Mouse (Mus musculus) stomach, embryonic 16.5 days (tissue): ENCODE data around the gene Nanos2. TPM values are rescaled to one million over a fixed set of nuclear protein-coding genes. Genes with fewer than 3 reads are reported as not detected.

Experiments used
- ATAC-seq: fragments of 200-750 bp; cut with Nextera tagmentation; 2 replicates; pipeline ENCODE4 v1.8.0; 2017; ENCODE audit warnings: moderate number of reproducible peaks, moderate TSS enrichment; ENCODE audit not compliant: insufficient read depth, low FRiP score
- H3K27ac ChIP-seq: fragments of 300-500 bp; sonication (generic); 2 replicates; pipeline ENCODE4 v1.5.1; 2014; ENCODE audit warnings: low read length
- H3K27me3 ChIP-seq: fragments of 300-500 bp; sonication (generic); 2 replicates; pipeline ENCODE4 v1.6.1; 2014; ENCODE audit warnings: low read length, control low read depth, mixed read lengths; ENCODE audit not compliant: control insufficient read depth, insufficient read depth
- H3K36me3 ChIP-seq: fragments of 300-500 bp; sonication (generic); 2 replicates; pipeline ENCODE4 v1.6.1; 2014; ENCODE audit warnings: low read length; ENCODE audit not compliant: control insufficient read depth, insufficient read depth
- H3K4me1 ChIP-seq: fragments of 300-500 bp; sonication (generic); 2 replicates; pipeline ENCODE4 v1.6.1; 2014; ENCODE audit warnings: low read length, control low read depth, mixed read lengths; ENCODE audit not compliant: control insufficient read depth, insufficient read depth
- H3K4me2 ChIP-seq: fragments of 300-500 bp; sonication (generic); 2 replicates; pipeline ENCODE4 v1.6.1; 2014; ENCODE audit warnings: low read depth, low read length, mixed read lengths
- H3K4me3 ChIP-seq: fragments of 300-500 bp; sonication (generic); replicated peaks from 2 replicates; pipeline ENCODE4 v1.5.1; 2014; ENCODE audit warnings: mild to moderate bottlenecking, low read length
- H3K9ac ChIP-seq: fragments of 300-500 bp; sonication (generic); 2 replicates; pipeline ENCODE4 v1.6.1; 2014; ENCODE audit warnings: low read length
- H3K9me3 ChIP-seq: fragments of 300-500 bp; sonication (generic); replicated peaks from 2 replicates; pipeline ENCODE4 v1.6.1; 2016; ENCODE audit warnings: low read length, control low read depth; ENCODE audit not compliant: control insufficient read depth
- WGBS: fragments of 180-500 bp; shearing (Covaris S2); extraction: QIAGEN DNeasy Blood & Tissue Kit; methylation state at CpG from one replicate; pipeline ENCODE4 v1.1.7; 2014; 5-methylcytosine and 5-hydroxymethylcytosine counted together
- polyA plus RNA-seq: library from polyadenylated mRNA; unstranded; fragments of >200 nt; fragmentation: Nextera tagmentation; extraction: Ambion mirVana; gene quantifications from 2 replicates; pipeline ENCODE4 v1.2.1, GENCODE M21; 2015

Nanos2 gene
- polyA plus RNA-seq, result not detected in 2 replicates

- Histone ChIP-seq H3K4me1 (peaks cover 11% of the 10 kb centered on the region; the same call in 1 of the 2 replicates), H3K4me3 (no peak within 1 kb of the TSS), H3K9ac (no peak within 1 kb of the TSS), H3K4me2 (no peak within 1 kb of the TSS), H3K36me3 (no peaks in the 10 kb centered on the region), H3K27me3 (peaks cover 13% of the 10 kb centered on the region; the same call in 1 of the 2 replicates), H3K27ac (no peak within 1 kb of the TSS), H3K9me3 (no peaks in the 10 kb centered on the region)
- WGBS, result 57% methylated on average over 2 of the region's 2 CpGs
- ATAC-seq, result no peak
These were observed at the start of gene Nanos2 for GRCm38 (mm10) chr7:18987100-18987499. TSS of gene Nanos2 (plus strand) at chr7:18987400.

GRCm38 (mm10) chr7:18942376-18942775 is 44.8 kb upstream of the Nanos2 start:
- Histone ChIP-seq H3K27me3 (peaks cover 4% of the 10 kb centered on the region; the same call in 1 of the 2 replicates), H3K4me1 (no peaks in the 10 kb centered on the region), H3K9ac (no peak overlapping the region), H3K4me3 (no peak overlapping the region), H3K4me2 (no peak overlapping the region), H3K9me3 (no peaks in the 10 kb centered on the region), H3K27ac (no peak overlapping the region), H3K36me3 (no peaks in the 10 kb centered on the region)
- no peak for ATAC-seq
- 28% methylated on average over 1 of the region's 1 CpGs for WGBS

- 56% methylated on average over 9 of the region's 9 CpGs for WGBS
- Histone ChIP-seq H3K4me3 (no peak overlapping the region), H3K9ac (no peak overlapping the region)
These were observed 44.4 kb upstream of the Nanos2 start for GRCm38 (mm10) chr7:18942815-18943214.

GRCm38 (mm10) chr7:18948151-18948550 is 39.0 kb upstream of the Nanos2 start:
- no peak overlapping the region for H3K27ac ChIP-seq
- peak; percentile 71; the same call in 1 of the 2 replicates for ATAC-seq
- WGBS, result 54% methylated on average over 6 of the region's 6 CpGs

More at GRCm38 (mm10) chr7:18942815-18943214, 44.4 kb upstream of the Nanos2 start:
- ATAC-seq, result no peak
- H3K27ac ChIP-seq, result no peak overlapping the region
- H3K9me3 ChIP-seq, result no peaks in the 10 kb centered on the region
- H3K36me3 ChIP-seq, result no peaks in the 10 kb centered on the region
- peaks cover 4% of the 10 kb centered on the region; the same call in 1 of the 2 replicates for H3K27me3 ChIP-seq
- no peaks in the 10 kb centered on the region for H3K4me1 ChIP-seq
- no peak overlapping the region for H3K4me2 ChIP-seq

GRCm38 (mm10) chr7:18949781-18950522 is 37.2 kb upstream of the Nanos2 start:
- H3K27ac ChIP-seq, result no peak overlapping the region
- ATAC-seq, result peak; percentile 35; the same call in 1 of the 2 replicates
- no peaks in the 10 kb centered on the region for H3K9me3 ChIP-seq
- H3K27me3 ChIP-seq, result 0 out of 2 replicates have a peak, but pooled peaks cover 2% of the 10 kb centered on the region
- H3K36me3 ChIP-seq, result no peaks in the 10 kb centered on the region
- no peak overlapping the region for H3K4me3 ChIP-seq
- no peak overlapping the region for H3K4me2 ChIP-seq
- WGBS, result 31% methylated on average over 12 of the region's 12 CpGs
- H3K9ac ChIP-seq, result no peak overlapping the region
- no peaks in the 10 kb centered on the region for H3K4me1 ChIP-seq

More at GRCm38 (mm10) chr7:18948151-18948550, 39.0 kb upstream of the Nanos2 start:
- Histone ChIP-seq H3K9me3 (no peaks in the 10 kb centered on the region), H3K27me3 (peaks cover 6% of the 10 kb centered on the region; the same call in 1 of the 2 replicates), H3K4me1 (no peaks in the 10 kb centered on the region), H3K4me2 (no peak overlapping the region), H3K9ac (no peak overlapping the region), H3K4me3 (no peak overlapping the region), H3K36me3 (no peaks in the 10 kb centered on the region)

GRCm38 (mm10) chr7:18950523-18951315 is 36.5 kb upstream of the Nanos2 start:
- no peak overlapping the region for H3K4me3 ChIP-seq
- no peaks in the 10 kb centered on the region for H3K4me1 ChIP-seq
- 0 out of 2 replicates have a peak, but pooled peaks cover 2% of the 10 kb centered on the region for H3K27me3 ChIP-seq
- no peaks in the 10 kb centered on the region for H3K36me3 ChIP-seq
- H3K9me3 ChIP-seq, result no peaks in the 10 kb centered on the region
- H3K4me2 ChIP-seq, result no peak overlapping the region
- H3K27ac ChIP-seq, result no peak overlapping the region
- ATAC-seq, result no peak
- 22% methylated on average over 18 of the region's 18 CpGs for WGBS
- H3K9ac ChIP-seq, result no peak overlapping the region

GRCm38 (mm10) chr7:18951397-18951796 is 35.8 kb upstream of the Nanos2 start:
- no peaks in the 10 kb centered on the region for H3K36me3 ChIP-seq
- no peak overlapping the region for H3K4me3 ChIP-seq
- H3K27me3 ChIP-seq, result peaks cover 5% of the 10 kb centered on the region; the same call in 1 of the 2 replicates
- H3K9ac ChIP-seq, result no peak overlapping the region
- no peak for ATAC-seq
- no peaks in the 10 kb centered on the region for H3K9me3 ChIP-seq
- WGBS, result 13% methylated on average over 15 of the region's 15 CpGs
- no peaks in the 10 kb centered on the region for H3K4me1 ChIP-seq
- H3K27ac ChIP-seq, result no peak overlapping the region
- no peak overlapping the region for H3K4me2 ChIP-seq

- peaks cover 48% of the 10 kb centered on the region for H3K27me3 ChIP-seq
- H3K4me2 ChIP-seq, result peak overlapping the region; percentile 99
- 1% methylated on average over 102 of the region's 107 CpGs for WGBS
- no peaks in the 10 kb centered on the region for H3K9me3 ChIP-seq
- H3K27ac ChIP-seq, result no peak overlapping the region
- H3K4me1 ChIP-seq, result peaks cover 7% of the 10 kb centered on the region; the same call in 1 of the 2 replicates
- H3K36me3 ChIP-seq, result no peaks in the 10 kb centered on the region
- peak; percentile 73 for ATAC-seq
- peak overlapping the region; percentile 73 for H3K9ac ChIP-seq
- peak overlapping the region; percentile 65 for H3K4me3 ChIP-seq
These were observed 29.4 kb upstream of the Nanos2 start for GRCm38 (mm10) chr7:18957569-18958383.
